Mouse (Mus musculus) brain, embryonic 14.5 days (tissue): ENCODE measurements around the gene Pafah1b1.

Experiments used
- CTCF ChIP-seq: fragments of 200-500 bp; IDR thresholded peaks from 2 replicates; pipeline ENCODE4 v1.5.1; 2012; ENCODE audit warnings: inconsistent platforms, mild to moderate bottlenecking, moderate library complexity, borderline replicate concordance; ENCODE audit not compliant: insufficient read depth, insufficient read length; ENCODE audit errors: extremely low read depth
- POLR2A ChIP-seq: fragments of 200-500 bp; IDR thresholded peaks from 2 replicates; pipeline ENCODE4 v1.6.1; 2012; ENCODE audit warnings: mild to moderate bottlenecking, inconsistent platforms, borderline replicate concordance; ENCODE audit not compliant: poor library complexity, insufficient read depth, insufficient read length, severe bottlenecking; ENCODE audit errors: extremely low read depth

DNA sequence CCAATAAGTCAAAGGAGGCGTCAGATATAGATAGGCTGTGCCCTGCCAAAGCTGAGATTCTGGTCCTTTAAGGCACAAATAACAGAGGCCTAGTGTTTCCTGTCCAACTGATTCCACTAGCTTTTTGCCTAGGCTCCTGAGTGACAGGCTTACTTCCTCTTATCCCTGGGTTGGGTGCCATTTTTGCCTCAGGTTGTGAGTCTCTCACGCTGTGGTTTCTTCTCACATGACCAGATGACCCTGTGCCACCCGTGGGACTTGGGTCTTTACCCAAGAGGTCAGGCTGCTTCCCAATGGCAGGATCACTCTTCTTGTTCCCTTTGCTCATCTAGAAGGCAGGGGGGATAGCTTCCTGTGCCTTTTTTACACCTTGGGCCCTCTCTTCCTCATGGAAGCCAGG is 60.2 kb downstream of the Pafah1b1 start:
- TF ChIP-seq POLR2A = no peak
- TF ChIP-seq CTCF = no peak
